Mouse (Mus musculus) embryonic facial prominence, embryonic 13.5 days (tissue): ENCODE results near the gene Cldn20. TPM values are rescaled to one million over a fixed set of nuclear protein-coding genes. Genes with fewer than 3 reads are reported as not detected.

Experiments
- ATAC-seq: fragments of 200-750 bp; cut with Nextera tagmentation; 2 replicates; pipeline ENCODE4 v1.8.0; 2017; ENCODE audit warnings: low read depth; ENCODE audit not compliant: insufficient number of reproducible peaks, insufficient read depth, low FRiP score, low TSS enrichment
- H3K27ac ChIP-seq: fragments of 300-500 bp; sonication (generic); 2 replicates; pipeline ENCODE4 v1.5.1; 2015; ENCODE audit warnings: moderate library complexity, mild to moderate bottlenecking, inconsistent platforms
- H3K27me3 ChIP-seq: fragments of 300-500 bp; sonication (generic); 2 replicates; pipeline ENCODE4 v1.6.1; 2015; ENCODE audit warnings: mild to moderate bottlenecking, inconsistent platforms
- H3K36me3 ChIP-seq: fragments of 300-500 bp; sonication (generic); 2 replicates; pipeline ENCODE4 v1.6.1; 2015; ENCODE audit warnings: mild to moderate bottlenecking, inconsistent platforms
- H3K4me1 ChIP-seq: fragments of 300-500 bp; sonication (generic); 2 replicates; pipeline ENCODE4 v1.6.1; 2015; ENCODE audit warnings: inconsistent platforms
- H3K4me2 ChIP-seq: fragments of 300-500 bp; sonication (generic); 2 replicates; pipeline ENCODE4 v1.6.1; 2015; ENCODE audit warnings: moderate library complexity, mild to moderate bottlenecking, inconsistent platforms
- H3K4me3 ChIP-seq: fragments of 300-500 bp; sonication (generic); 2 replicates; pipeline ENCODE4 v1.5.1; 2015; ENCODE audit warnings: mild to moderate bottlenecking, inconsistent platforms
- H3K9ac ChIP-seq: fragments of 300-500 bp; sonication (generic); 2 replicates; pipeline ENCODE4 v1.6.1; 2015; ENCODE audit warnings: mild to moderate bottlenecking, inconsistent platforms
- H3K9me3 ChIP-seq: fragments of 300-500 bp; sonication (generic); 2 replicates; pipeline ENCODE4 v1.6.1; 2016; ENCODE audit warnings: inconsistent platforms
- WGBS: fragments of 180-500 bp; shearing (Covaris S2); methylation state at CpG from one replicate; pipeline ENCODE4 v1.1.7; 2015; ENCODE audit warnings: mixed read lengths; 5-methylcytosine and 5-hydroxymethylcytosine counted together
- polyA plus RNA-seq: library from polyadenylated mRNA; unstranded; fragments of >200 nt; fragmentation: Nextera tagmentation; extraction: Ambion mirVana; gene quantifications from 2 replicates; pipeline ENCODE4 v1.2.1, GENCODE M21; 2015

Cldn20 gene
- 0.67 and 0.87 TPM in 2 replicates for polyA plus RNA-seq

DNA sequence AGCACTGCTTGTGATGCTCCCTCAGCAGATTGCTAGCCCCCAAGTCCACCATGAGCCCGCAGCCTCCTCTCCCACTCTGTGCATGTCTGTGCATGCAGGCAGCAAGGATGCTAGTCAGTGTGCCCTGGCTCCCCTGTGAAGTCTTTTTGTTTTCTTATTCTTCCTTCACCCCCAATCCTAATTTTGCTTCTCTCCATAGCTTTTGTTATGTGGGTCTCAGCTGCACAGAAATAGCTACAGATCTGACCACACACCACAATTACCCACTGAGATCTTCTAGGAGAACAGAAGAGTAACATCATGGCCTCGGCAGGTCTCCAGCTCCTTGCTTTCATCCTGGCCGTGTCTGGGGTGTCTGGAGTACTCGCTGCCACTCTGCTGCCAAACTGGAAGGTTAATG lies at the start of gene Cldn20:
Cldn20 (plus strand) TSS at position 301 of the 400 bp plus-strand sequence.
- peaks cover 10% of the 10 kb centered on the region for H3K36me3 ChIP-seq
- H3K27me3 ChIP-seq = no peaks in the 10 kb centered on the region
- H3K4me2 ChIP-seq = no peak within 1 kb of the TSS
- 85% methylated on average over 4 of the region's 4 CpGs for WGBS
- no peak for ATAC-seq
- H3K27ac ChIP-seq = no peak within 1 kb of the TSS
- H3K4me3 ChIP-seq = no peak within 1 kb of the TSS
- no peak within 1 kb of the TSS for H3K9ac ChIP-seq
- H3K4me1 ChIP-seq = no peaks in the 10 kb centered on the region
- no peaks in the 10 kb centered on the region for H3K9me3 ChIP-seq

DNA sequence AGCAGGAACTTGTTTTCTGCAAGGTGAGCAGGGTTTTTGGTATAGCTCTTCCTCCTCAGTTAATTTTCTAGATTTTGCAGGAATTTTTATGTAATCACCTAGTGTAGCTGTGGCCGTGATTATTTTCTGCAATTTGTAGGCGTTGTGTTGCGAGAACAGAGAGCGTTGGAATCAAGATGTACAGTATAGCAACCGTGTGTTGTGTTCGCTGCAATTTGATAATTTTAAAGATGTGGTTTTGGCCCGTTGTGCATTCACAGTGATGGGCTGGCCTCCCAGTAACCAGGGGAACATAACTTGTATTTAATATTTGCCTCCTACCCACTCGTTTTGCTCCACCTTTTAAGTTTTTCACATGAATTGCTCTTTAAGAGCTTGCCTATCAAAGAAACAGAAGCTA lies 49.3 kb upstream of the Cldn20 start:
- H3K36me3 ChIP-seq = peaks cover 62% of the 10 kb centered on the region
- no peaks in the 10 kb centered on the region; the same call in 1 of the 2 replicates for H3K4me1 ChIP-seq
- H3K27me3 ChIP-seq = no peaks in the 10 kb centered on the region
- H3K9ac ChIP-seq = no peak overlapping the region
- no peak for ATAC-seq
- H3K9me3 ChIP-seq = no peaks in the 10 kb centered on the region
- H3K4me2 ChIP-seq = no peak overlapping the region
- H3K27ac ChIP-seq = no peak overlapping the region
- no peak overlapping the region for H3K4me3 ChIP-seq
- 76% methylated on average over 8 of the region's 8 CpGs for WGBS

DNA sequence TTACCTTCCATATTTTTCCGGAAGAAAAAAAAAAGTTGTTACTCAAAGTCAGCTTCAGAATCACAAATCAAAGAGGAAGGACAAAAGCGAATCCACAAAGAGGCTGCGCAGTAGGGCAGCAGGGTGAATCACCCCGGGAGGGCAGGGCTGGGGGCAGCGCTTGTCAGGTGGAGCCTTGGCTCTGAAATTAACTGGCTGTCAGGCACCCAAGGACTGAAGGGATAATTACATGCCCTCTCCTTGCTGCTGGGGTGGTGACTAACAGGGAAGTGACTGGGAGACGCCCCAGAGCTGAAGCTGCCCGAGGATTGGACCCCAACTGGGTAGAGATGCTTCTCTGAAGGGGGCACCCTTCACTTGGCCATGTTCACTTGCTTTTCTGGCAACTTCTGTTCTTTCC lies 46.5 kb upstream of the Cldn20 start:
- peaks cover 49% of the 10 kb centered on the region for H3K36me3 ChIP-seq
- no peak overlapping the region for H3K27ac ChIP-seq
- WGBS = 72% methylated on average over 7 of the region's 7 CpGs
- H3K9ac ChIP-seq = no peak overlapping the region
- H3K4me1 ChIP-seq = no peaks in the 10 kb centered on the region; the same call in 1 of the 2 replicates
- no peak overlapping the region for H3K4me3 ChIP-seq
- no peaks in the 10 kb centered on the region for H3K9me3 ChIP-seq
- no peak for ATAC-seq
- no peaks in the 10 kb centered on the region for H3K27me3 ChIP-seq
- H3K4me2 ChIP-seq = no peak overlapping the region

DNA sequence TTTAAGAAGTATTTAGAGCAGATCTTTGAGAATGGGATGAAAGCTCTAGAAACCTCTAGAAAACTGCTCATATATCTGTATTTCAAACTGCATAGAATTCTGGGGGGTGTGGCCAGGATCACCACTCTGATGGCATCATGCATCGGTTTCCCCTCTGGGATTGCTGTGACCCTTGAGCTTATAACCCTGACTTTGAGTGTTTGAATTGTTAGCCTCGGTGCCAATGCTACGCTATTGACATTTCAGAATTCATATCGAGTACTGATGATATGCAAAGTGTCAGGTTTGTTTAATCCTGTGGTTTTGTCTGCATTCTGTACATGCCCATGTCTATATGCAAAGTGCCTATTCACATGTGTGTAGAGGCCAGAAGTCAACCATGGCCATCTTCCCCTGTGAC lies 45.1 kb upstream of the Cldn20 start:
- no peaks in the 10 kb centered on the region; the same call in 1 of the 2 replicates for H3K4me1 ChIP-seq
- H3K4me2 ChIP-seq = no peak overlapping the region
- H3K9me3 ChIP-seq = no peaks in the 10 kb centered on the region
- no peak overlapping the region for H3K27ac ChIP-seq
- peaks cover 47% of the 10 kb centered on the region for H3K36me3 ChIP-seq
- 90% methylated on average over 4 of the region's 4 CpGs for WGBS
- no peaks in the 10 kb centered on the region for H3K27me3 ChIP-seq
- no peak overlapping the region for H3K4me3 ChIP-seq
- no peak for ATAC-seq
- H3K9ac ChIP-seq = no peak overlapping the region

DNA sequence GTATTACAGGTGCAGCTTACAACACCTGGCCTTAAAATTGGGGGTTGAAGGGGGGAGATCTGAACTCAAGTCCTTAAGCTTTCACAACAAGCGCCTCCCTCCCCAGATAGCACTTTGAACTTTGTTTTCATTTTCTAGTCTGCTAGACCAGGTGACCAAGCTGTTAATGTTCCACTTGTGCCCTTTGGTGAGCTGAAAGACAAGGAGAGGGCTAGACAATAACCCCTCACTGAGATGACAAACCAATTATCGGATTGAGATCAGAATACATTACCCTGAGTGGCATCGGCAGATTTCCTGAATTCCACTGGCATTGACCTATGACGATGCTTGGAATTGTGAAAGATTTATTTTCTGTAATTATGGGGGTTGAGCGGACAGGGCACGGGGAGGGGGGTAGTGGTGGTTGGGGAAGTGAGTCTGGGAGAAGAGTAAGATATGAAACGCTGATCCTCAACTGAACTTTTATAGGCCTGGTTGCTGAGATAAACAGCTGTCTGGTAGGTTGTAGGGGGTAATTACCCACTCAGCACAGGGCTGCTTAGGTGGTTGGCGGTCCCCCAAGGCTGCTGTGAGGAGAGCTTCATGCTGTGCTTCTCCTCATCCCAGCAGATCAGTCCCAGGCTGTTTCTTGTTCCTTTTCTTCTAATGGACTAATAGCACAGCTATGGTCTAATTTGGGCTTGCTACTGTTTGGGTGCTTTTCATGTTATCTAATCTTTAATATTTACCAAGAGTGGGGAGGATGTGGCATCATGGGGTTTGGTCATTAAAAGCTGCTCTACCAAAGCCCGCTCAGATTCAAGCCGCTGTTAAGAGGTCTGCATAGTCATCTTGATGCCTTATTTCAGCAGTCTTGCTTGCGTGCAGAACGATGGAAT lies 44.4 kb upstream of the Cldn20 start:
- peaks cover 46% of the 10 kb centered on the region for H3K36me3 ChIP-seq
- H3K9ac ChIP-seq = no peak overlapping the region
- no peak overlapping the region for H3K4me3 ChIP-seq
- no peaks in the 10 kb centered on the region for H3K27me3 ChIP-seq
- no peaks in the 10 kb centered on the region for H3K9me3 ChIP-seq
- H3K4me2 ChIP-seq = no peak overlapping the region
- no peak overlapping the region for H3K27ac ChIP-seq
- no peak for ATAC-seq
- no peaks in the 10 kb centered on the region for H3K4me1 ChIP-seq
- 76% methylated on average over 12 of the region's 12 CpGs for WGBS

DNA sequence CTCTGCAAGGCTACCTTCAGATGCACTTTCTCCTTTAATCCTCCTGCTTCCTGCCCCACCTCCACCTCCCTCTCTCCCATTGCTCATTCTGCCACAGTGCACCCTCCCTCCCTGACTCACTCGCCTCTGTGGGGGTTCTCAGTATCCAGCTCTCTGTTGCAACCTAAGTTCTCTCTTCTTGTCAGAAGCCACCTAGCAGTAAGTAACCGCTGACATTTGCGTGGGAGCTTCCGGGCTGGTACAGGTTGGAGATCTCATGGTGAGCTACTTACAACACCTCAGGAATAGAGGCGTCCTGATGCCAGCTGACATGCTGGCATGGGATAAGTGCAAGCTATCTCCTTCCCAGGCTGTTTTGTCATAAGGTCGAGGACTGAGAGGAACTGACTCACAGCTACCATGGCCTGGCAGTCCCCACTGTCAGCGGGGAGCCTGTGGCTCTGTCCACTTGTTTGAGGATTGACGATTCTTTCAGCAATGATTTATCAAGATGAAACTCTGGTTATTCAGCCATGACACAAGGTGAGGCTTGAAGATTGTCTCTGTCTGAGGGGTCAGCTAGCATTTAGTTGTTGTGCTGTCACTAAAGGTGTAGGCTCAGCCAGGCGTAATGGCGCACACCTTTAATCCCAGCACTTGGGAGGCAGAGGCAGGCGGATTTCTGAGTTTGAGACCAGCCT lies 42.0 kb upstream of the Cldn20 start:
- 88% methylated on average over 11 of the region's 11 CpGs for WGBS
- ATAC-seq = no peak

DNA sequence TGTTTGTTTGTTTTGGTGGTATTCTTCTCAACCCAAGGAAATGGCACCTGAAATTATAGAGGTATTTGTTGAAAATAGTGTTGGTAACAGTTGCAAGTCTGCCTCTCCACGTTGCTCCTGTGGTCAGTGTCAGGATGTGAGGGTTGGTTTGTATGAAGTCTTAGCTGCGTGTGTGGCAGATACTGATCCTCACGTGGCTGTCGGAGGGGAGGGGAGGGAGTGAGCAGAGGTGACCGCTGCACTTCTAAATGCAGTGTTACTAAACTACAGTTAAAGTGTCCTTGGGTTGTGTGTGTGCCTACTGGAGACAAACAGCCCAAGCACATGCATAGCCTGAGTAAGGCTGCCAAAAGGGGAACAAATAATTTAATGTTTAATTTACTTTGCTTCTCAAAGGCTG lies 41.3 kb upstream of the Cldn20 start:
- H3K27ac ChIP-seq = no peak overlapping the region
- H3K4me1 ChIP-seq = no peaks in the 10 kb centered on the region
- H3K4me3 ChIP-seq = no peak overlapping the region
- peaks cover 35% of the 10 kb centered on the region for H3K36me3 ChIP-seq
- 70% methylated on average over 5 of the region's 5 CpGs for WGBS
- H3K9me3 ChIP-seq = no peaks in the 10 kb centered on the region
- H3K27me3 ChIP-seq = no peaks in the 10 kb centered on the region
- no peak for ATAC-seq
- H3K4me2 ChIP-seq = no peak overlapping the region
- no peak overlapping the region for H3K9ac ChIP-seq

More for the DNA sequence above, 42.0 kb upstream of the Cldn20 start:
- H3K27me3 ChIP-seq = no peaks in the 10 kb centered on the region
- H3K9me3 ChIP-seq = no peaks in the 10 kb centered on the region
- no peak overlapping the region for H3K27ac ChIP-seq
- H3K4me1 ChIP-seq = no peaks in the 10 kb centered on the region
- H3K4me2 ChIP-seq = no peak overlapping the region
- peaks cover 39% of the 10 kb centered on the region for H3K36me3 ChIP-seq
- H3K9ac ChIP-seq = no peak overlapping the region
- no peak overlapping the region for H3K4me3 ChIP-seq

DNA sequence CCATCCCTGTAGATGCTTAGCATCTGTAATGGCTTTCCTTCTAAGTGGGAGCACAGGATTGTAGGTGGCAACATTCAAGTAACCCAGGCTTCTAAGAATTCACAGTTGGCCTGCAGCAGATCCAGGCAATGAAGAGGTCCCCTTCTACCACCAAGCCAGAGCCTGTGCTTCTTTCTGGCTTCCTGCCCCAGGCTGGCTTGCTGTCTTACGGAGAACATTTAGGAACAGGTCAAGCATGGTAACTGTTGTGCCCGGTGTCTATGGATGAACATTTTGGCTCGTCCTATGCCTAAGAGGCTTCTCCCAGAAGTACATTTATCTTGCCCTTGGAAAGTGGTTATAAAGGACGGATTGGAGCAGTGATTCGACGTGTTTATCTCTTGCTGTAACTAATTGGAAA lies 40.7 kb upstream of the Cldn20 start:
- no peaks in the 10 kb centered on the region for H3K4me1 ChIP-seq
- no peak overlapping the region for H3K4me3 ChIP-seq
- peaks cover 31% of the 10 kb centered on the region for H3K36me3 ChIP-seq
- no peak overlapping the region for H3K9ac ChIP-seq
- H3K27ac ChIP-seq = no peak overlapping the region
- no peaks in the 10 kb centered on the region for H3K9me3 ChIP-seq
- H3K4me2 ChIP-seq = no peak overlapping the region
- no peak for ATAC-seq
- WGBS = 89% methylated on average over 6 of the region's 6 CpGs
- no peaks in the 10 kb centered on the region for H3K27me3 ChIP-seq

DNA sequence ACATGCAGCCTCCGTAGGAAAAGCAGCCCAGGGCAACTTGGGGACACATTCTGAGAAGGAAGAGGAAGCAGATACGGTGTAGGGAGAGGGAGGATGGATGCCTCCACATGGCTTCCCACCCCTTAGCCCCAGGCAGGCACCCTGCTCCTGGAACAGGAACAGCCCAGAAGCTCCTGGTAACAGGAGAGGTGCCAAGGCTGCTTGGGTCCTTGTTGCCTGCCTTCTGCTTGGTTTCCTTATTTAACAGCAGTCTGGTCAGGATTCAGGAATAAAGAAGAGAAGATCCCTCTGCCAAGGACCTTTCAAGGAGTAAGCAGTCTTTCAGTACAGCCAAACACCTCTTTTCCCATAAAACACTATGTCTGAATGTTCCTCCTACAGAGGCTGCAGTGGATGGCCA lies 36.8 kb upstream of the Cldn20 start:
- WGBS = 22% methylated on average over 2 of the region's 2 CpGs

DNA sequence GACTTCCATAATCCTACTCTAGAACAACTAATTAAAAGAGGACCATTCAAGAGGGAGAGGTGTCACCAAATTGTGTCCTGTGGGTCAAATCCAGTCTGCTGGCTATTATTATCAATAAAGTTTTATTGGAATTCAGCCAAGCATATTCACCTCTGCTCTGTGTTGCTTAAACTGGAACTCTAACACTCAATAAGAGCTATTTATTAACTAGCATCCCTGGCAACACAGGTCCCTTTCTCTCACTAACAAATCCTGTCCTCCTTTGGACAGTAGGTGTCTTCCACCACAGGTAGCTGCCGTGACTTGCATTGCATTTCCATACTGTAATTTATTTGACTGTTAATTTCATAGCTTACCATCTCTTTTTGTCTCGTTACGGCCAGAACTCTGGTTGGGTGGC lies 36.3 kb upstream of the Cldn20 start:
- Histone ChIP-seq H3K9me3 (no peaks in the 10 kb centered on the region), H3K27me3 (no peaks in the 10 kb centered on the region), H3K4me2 (no peak overlapping the region), H3K27ac (no peak overlapping the region), H3K9ac (no peak overlapping the region), H3K4me3 (no peak overlapping the region), H3K36me3 (peaks cover 10% of the 10 kb centered on the region; the same call in 1 of the 2 replicates), H3K4me1 (no peaks in the 10 kb centered on the region)
- ATAC-seq = no peak
- 88% methylated on average over 3 of the region's 3 CpGs for WGBS

More for the DNA sequence above, 36.8 kb upstream of the Cldn20 start:
- Histone ChIP-seq H3K36me3 (peaks cover 8% of the 10 kb centered on the region), H3K27me3 (no peaks in the 10 kb centered on the region), H3K4me2 (no peak overlapping the region), H3K9me3 (no peaks in the 10 kb centered on the region), H3K4me3 (no peak overlapping the region), H3K27ac (no peak overlapping the region), H3K9ac (no peak overlapping the region), H3K4me1 (no peaks in the 10 kb centered on the region)
- no peak for ATAC-seq

DNA sequence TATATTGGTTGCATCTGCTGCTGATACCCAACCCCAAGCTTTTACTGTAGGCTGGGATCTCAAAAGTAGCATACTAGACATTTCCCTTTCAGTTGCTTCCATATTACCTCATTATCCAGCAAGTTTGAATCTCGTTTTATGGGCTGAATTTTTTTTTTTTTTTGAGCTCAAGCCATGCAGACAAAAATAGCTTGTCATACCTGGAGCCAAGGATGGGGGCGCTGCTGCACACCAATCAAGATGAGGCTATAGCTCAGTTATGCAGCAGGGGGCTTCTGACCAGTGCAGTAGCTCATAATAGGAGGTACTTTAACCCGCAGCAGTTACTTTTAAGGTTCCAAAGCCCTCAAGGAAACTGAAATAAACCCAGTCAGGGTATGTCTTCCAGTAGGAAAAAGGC lies 34.3 kb upstream of the Cldn20 start:
- Histone ChIP-seq H3K27ac (no peak overlapping the region), H3K9me3 (no peaks in the 10 kb centered on the region)

DNA sequence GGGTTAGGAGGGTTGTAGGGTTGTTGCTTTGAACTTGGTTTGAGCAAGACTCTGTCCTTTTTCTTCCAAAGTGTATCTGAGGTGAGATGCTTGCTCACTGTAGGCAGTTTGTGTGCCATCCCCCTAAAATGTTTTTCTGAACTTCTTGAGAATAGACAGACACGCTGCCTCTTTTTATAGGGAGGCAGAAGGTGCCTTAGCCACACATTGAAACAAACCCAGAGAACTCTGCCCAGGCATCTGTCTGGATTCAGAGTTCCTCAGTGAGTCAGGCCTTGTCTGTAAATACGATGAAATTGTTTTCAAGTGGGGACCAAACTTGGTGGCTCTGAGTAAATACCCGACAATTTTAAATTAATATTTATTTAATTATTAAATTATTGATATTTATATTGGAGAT lies 33.8 kb upstream of the Cldn20 start:
- Histone ChIP-seq H3K9me3 (no peaks in the 10 kb centered on the region), H3K27ac (no peak overlapping the region), H3K4me2 (no peak overlapping the region), H3K9ac (no peak overlapping the region), H3K36me3 (peaks cover 21% of the 10 kb centered on the region), H3K4me3 (no peak overlapping the region), H3K27me3 (no peaks in the 10 kb centered on the region), H3K4me1 (no peaks in the 10 kb centered on the region)
- WGBS = 92% methylated on average over 3 of the region's 3 CpGs
- ATAC-seq = no peak

More for the DNA sequence above, 34.3 kb upstream of the Cldn20 start:
- Histone ChIP-seq H3K4me3 (no peak overlapping the region), H3K4me2 (no peak overlapping the region), H3K27me3 (no peaks in the 10 kb centered on the region), H3K9ac (no peak overlapping the region), H3K36me3 (peaks cover 16% of the 10 kb centered on the region), H3K4me1 (no peaks in the 10 kb centered on the region)
- no peak for ATAC-seq
- 29% methylated on average over 3 of the region's 3 CpGs for WGBS
